Mouse (Mus musculus) heart, embryonic 14.5 days (tissue): Measurements from ENCODE around the gene Thbs3. TPM values are rescaled to one million over a fixed set of nuclear protein-coding genes. Genes with fewer than 3 reads are reported as not detected.

Experiments used
- ATAC-seq: fragments of 200-750 bp; cut with Nextera tagmentation; 2 replicates; pipeline ENCODE4 v1.8.0; 2017; ENCODE audit warnings: low read depth, moderate TSS enrichment; ENCODE audit not compliant: insufficient number of reproducible peaks, insufficient read depth, low FRiP score
- H3K27ac ChIP-seq, 2 experiments: fragments of 200-500 bp in 1 of 2; fragments of 300-500 bp in 1 of 2; sonication (generic) in 1 of 2; replicated peaks in 1 of 2; 2 replicates each; pipeline ENCODE4 v1.5.1; 2012 to 2014; ENCODE audit warnings: low read depth in 2 of 2, low read length in 2 of 2, control low read depth in 1 of 2, mild to moderate bottlenecking in 1 of 2, mixed read lengths in 1 of 2; ENCODE audit not compliant: control insufficient read depth in 1 of 2, insufficient read depth in 1 of 2
- H3K27me3 ChIP-seq: fragments of 300-500 bp; sonication (generic); 2 replicates; pipeline ENCODE4 v1.6.1; 2014; ENCODE audit warnings: mild to moderate bottlenecking, low read length, control low read depth; ENCODE audit not compliant: control insufficient read depth, insufficient read depth
- H3K36me3 ChIP-seq: fragments of 300-500 bp; sonication (generic); 2 replicates; pipeline ENCODE4 v1.6.1; 2014; ENCODE audit warnings: mild to moderate bottlenecking, control low read depth, low read length, mixed read lengths; ENCODE audit not compliant: control insufficient read depth, insufficient read depth
- H3K4me1 ChIP-seq, 2 experiments: fragments of 200-500 bp in 1 of 2; fragments of 300-500 bp in 1 of 2; sonication (generic) in 1 of 2; 2 replicates each; pipeline ENCODE4 v1.6.1; 2012 to 2014; ENCODE audit warnings: low read length in 2 of 2, control low read depth in 1 of 2, mixed read lengths in 1 of 2; ENCODE audit not compliant: control insufficient read depth in 2 of 2, insufficient read depth in 2 of 2
- H3K4me2 ChIP-seq: fragments of 300-500 bp; sonication (generic); 2 replicates; pipeline ENCODE4 v1.6.1; 2014; ENCODE audit warnings: mild to moderate bottlenecking, low read length
- H3K4me3 ChIP-seq, 2 experiments: fragments of 200-500 bp in 1 of 2; fragments of 300-500 bp in 1 of 2; sonication (generic) in 1 of 2; 2 replicates each; pipeline ENCODE4 v1.5.1; 2012 to 2014; ENCODE audit warnings: low read length in 2 of 2, mild to moderate bottlenecking in 2 of 2, control low read depth in 1 of 2, low read depth in 1 of 2, moderate library complexity in 1 of 2; ENCODE audit not compliant: control insufficient read depth in 1 of 2, insufficient read depth in 1 of 2
- H3K9ac ChIP-seq: fragments of 300-500 bp; sonication (generic); 2 replicates; pipeline ENCODE4 v1.6.1; 2014; ENCODE audit warnings: mild to moderate bottlenecking, low read length
- H3K9me3 ChIP-seq: fragments of 300-500 bp; sonication (generic); 2 replicates; pipeline ENCODE4 v1.6.1; 2016; ENCODE audit warnings: low read length, control low read depth; ENCODE audit not compliant: control insufficient read depth
- WGBS: fragments of 180-500 bp; shearing (Covaris S2); extraction: QIAGEN DNeasy Blood & Tissue Kit; methylation state at CpG from one replicate; pipeline ENCODE4 v1.1.7; 2014; 5-methylcytosine and 5-hydroxymethylcytosine counted together
- microRNA counts: library from miRNA; unstranded; fragments of <30 nt; microRNA quantifications from one replicate; lab custom pipeline; 2016
- microRNA-seq: library from miRNA; unstranded; fragments of <30 nt; microRNA quantifications from one replicate; pipeline ENCODE4, GENCODE M21; 2016
- polyA plus RNA-seq: library from polyadenylated mRNA; unstranded; fragments of >200 nt; fragmentation: Nextera tagmentation; extraction: Ambion mirVana; gene quantifications from 2 replicates; pipeline ENCODE4 v1.2.1, GENCODE M21; 2014

Thbs3 gene
- polyA plus RNA-seq, 1 experiment from 2014 or later = 14.5 TPM

DNA sequence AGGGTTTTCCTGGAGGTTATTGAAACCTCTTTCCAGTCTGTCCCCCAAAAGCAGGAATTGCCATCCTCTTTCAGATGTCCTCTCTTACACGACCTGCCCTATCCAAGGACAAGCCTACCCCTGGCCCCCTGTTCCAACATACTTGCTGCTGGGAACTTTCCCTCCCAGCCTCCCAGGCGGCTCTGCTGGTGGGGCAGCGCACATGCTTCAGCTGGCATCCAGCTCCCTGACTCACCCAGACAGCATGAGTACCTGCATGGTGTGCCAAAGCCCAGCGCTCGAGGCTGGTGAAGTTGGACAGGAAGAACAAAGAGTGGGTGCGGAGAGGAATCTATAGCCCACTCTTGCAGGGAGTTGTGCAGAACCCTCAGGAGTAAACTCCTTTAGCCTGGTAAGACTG is 55.9 kb downstream of the Thbs3 start:
- WGBS = 51% methylated on average over 6 of the region's 6 CpGs
- H3K9ac ChIP-seq = peak overlapping the region; percentile 75
- H3K9me3 ChIP-seq = no peaks in the 10 kb centered on the region
- no peaks in the 10 kb centered on the region for H3K27me3 ChIP-seq
- peaks cover 42% of the 10 kb centered on the region for H3K36me3 ChIP-seq
- H3K4me3 ChIP-seq = peak overlapping the region in 1 of 2 experiments; percentile 48; a peak in 1 of 4 replicates
- peak overlapping the region; percentile 86 for H3K4me2 ChIP-seq
- peaks cover 10 to 40% of the 10 kb centered on the region in 2 experiments for H3K4me1 ChIP-seq
- ATAC-seq = no peak
- H3K27ac ChIP-seq = peak overlapping the region; percentile 69 to 73; a peak in 3 of 4 replicates

DNA sequence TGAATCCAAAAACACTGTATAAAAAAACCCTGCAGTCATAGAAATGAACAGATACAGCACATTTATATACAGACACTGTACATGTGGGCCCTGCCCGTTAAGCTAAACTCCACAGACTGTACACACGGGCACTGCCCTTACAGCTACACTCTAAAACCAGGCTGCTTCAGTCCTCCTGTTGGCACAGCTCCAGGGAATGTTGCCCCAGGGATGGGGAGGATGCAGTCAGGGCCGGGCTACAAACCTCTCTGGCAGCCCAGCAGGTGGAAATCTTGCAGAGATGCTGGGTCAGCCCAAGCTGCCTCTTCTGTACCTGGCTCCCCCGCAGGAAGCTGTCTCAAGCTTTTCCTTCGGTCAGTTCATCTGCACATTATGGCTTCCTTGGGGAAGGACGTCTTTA is 56.8 kb downstream of the Thbs3 start:
- Histone ChIP-seq H3K36me3 (peaks cover 46% of the 10 kb centered on the region), H3K4me3 (no peak overlapping the region), H3K27ac (no peak overlapping the region), H3K9me3 (no peaks in the 10 kb centered on the region), H3K4me2 (no peak overlapping the region), H3K9ac (no peak overlapping the region), H3K27me3 (no peaks in the 10 kb centered on the region), H3K4me1 (peaks cover 11 to 43% of the 10 kb centered on the region in 2 experiments)
- WGBS = 51% methylated on average over 6 of the region's 6 CpGs
- ATAC-seq = no peak

GRCm38 (mm10) chr3:89276061-89276460 is 61.1 kb downstream of the Thbs3 start:
- peaks cover 40% of the 10 kb centered on the region for H3K36me3 ChIP-seq
- 0 out of 2 replicates have a peak overlapping the region, but pooled peaks have one; percentile 97 for H3K4me2 ChIP-seq
- no peaks in the 10 kb centered on the region for H3K9me3 ChIP-seq
- ATAC-seq = no peak
- WGBS = 91% methylated on average over 13 of the region's 13 CpGs
- no peak overlapping the region for H3K27ac ChIP-seq
- H3K4me1 ChIP-seq = peaks cover 21 to 39% of the 10 kb centered on the region in 2 experiments
- no peak overlapping the region for H3K9ac ChIP-seq
- H3K27me3 ChIP-seq = no peaks in the 10 kb centered on the region
- no peak overlapping the region for H3K4me3 ChIP-seq

MicroRNAs encoded within 50 kb of the gene (microRNA counts, 519-probe panel; counts per million panel counts)
- microRNA mmu-miR-92b (lab: Ali Mortazavi, UCI) = 322 counts per million, percentile 70 among the panel's probes with 10 or more counts

Small RNA genes within 50 kb of the gene (microRNA-seq; reads per million reads assigned to microRNA genes)
- gene Mir92b = 13.1 reads per million, percentile 25 among the genes with 10 or more reads in this experiment

Other genes starting within 250 kb of the Thbs3 start
- 6.8 and 7.5 TPM in 2 replicates for gene Rusc1, start 121.9 kb upstream of the Thbs3 start, polyA plus RNA-seq
- not detected in 2 replicates for gene Gm43738, start 114.1 kb upstream of the Thbs3 start, polyA plus RNA-seq
- gene Fdps, start 113.2 kb upstream of the Thbs3 start, polyA plus RNA-seq = 92.6 and 96.9 TPM in 2 replicates
- gene Pklr, start 79.0 kb upstream of the Thbs3 start, polyA plus RNA-seq = 0.11 TPM in 1 of 2 replicates, not detected in the other
- 0.27 and 0.51 TPM in 2 replicates for gene Hcn3, start 55.0 kb upstream of the Thbs3 start, polyA plus RNA-seq
- 12.4 and 13.4 TPM in 2 replicates for gene Clk2, start 50.4 kb upstream of the Thbs3 start, polyA plus RNA-seq
- gene Scamp3, start 37.7 kb upstream of the Thbs3 start, polyA plus RNA-seq = 68.3 and 74.8 TPM in 2 replicates
- 9.1 and 12.8 TPM in 2 replicates for gene Fam189b, start 32.0 kb upstream of the Thbs3 start, polyA plus RNA-seq
- 33.5 and 34.0 TPM in 2 replicates for gene Gba, start 12.3 kb upstream of the Thbs3 start, polyA plus RNA-seq
- gene Mtx1, start 11.9 kb downstream of the Thbs3 start, polyA plus RNA-seq = 93.6 and 102 TPM in 2 replicates
- gene Muc1, start 13.9 kb downstream of the Thbs3 start, polyA plus RNA-seq = 0.16 TPM in 1 of 2 replicates, not detected in the other
- gene Krtcap2, start 30.8 kb downstream of the Thbs3 start, polyA plus RNA-seq = 216 and 239 TPM in 2 replicates
- gene Trim46, start 31.1 kb downstream of the Thbs3 start, polyA plus RNA-seq = 0.85 and 0.95 TPM in 2 replicates
- 92.9 and 97.9 TPM in 2 replicates for gene Dpm3, start 44.2 kb downstream of the Thbs3 start, polyA plus RNA-seq
- 48.2 and 48.9 TPM in 2 replicates for gene Slc50a1, start 55.4 kb downstream of the Thbs3 start, polyA plus RNA-seq
- gene Efna1, start 66.0 kb downstream of the Thbs3 start, polyA plus RNA-seq = 38.4 and 39.7 TPM in 2 replicates
- 0.78 and 1.1 TPM in 2 replicates for gene Efna3, start 107.8 kb downstream of the Thbs3 start, polyA plus RNA-seq
- 6.0 and 6.7 TPM in 2 replicates for gene Efna4, start 122.8 kb downstream of the Thbs3 start, polyA plus RNA-seq
- gene Adam15, start 134.8 kb downstream of the Thbs3 start, polyA plus RNA-seq = 31.0 and 38.6 TPM in 2 replicates
- not detected in 2 replicates for gene Dcst2, start 146.8 kb downstream of the Thbs3 start, polyA plus RNA-seq
- 0.16 and 0.18 TPM in 2 replicates for gene Dcst1, start 150.1 kb downstream of the Thbs3 start, polyA plus RNA-seq
- 1.3 and 1.8 TPM in 2 replicates for gene Zbtb7b, start 179.6 kb downstream of the Thbs3 start, polyA plus RNA-seq
- gene Lenep, start 187.6 kb downstream of the Thbs3 start, polyA plus RNA-seq = not detected in 2 replicates
- gene Flad1, start 196.7 kb downstream of the Thbs3 start, polyA plus RNA-seq = 33.5 and 35.2 TPM in 2 replicates
- 354 and 368 TPM in 2 replicates for gene Cks1b, start 203.2 kb downstream of the Thbs3 start, polyA plus RNA-seq
- gene Shc1, start 203.3 kb downstream of the Thbs3 start, polyA plus RNA-seq = 48.0 and 50.5 TPM in 2 replicates
- 24.3 and 27.8 TPM in 2 replicates for gene Pygo2, start 215.0 kb downstream of the Thbs3 start, polyA plus RNA-seq
- gene Pbxip1, start 221.5 kb downstream of the Thbs3 start, polyA plus RNA-seq = 36.9 and 37.3 TPM in 2 replicates
- 54.3 and 56.8 TPM in 2 replicates for gene Pmvk, start 239.4 kb downstream of the Thbs3 start, polyA plus RNA-seq